Mouse (Mus musculus) spleen, adult 12 weeks (tissue): ENCODE measurements around the gene Acat3.
"Not testable (repeated sequence)": the region's sequence is repeated elsewhere in the genome, so short reads cannot be mapped to it uniquely, and the experiment has no call there.

Source experiments
- DNase-seq: peaks from one replicate; pipeline ENCODE4 v3.0.0; 2022; ENCODE audit warnings: low spot score

Acat3 gene

DNA sequence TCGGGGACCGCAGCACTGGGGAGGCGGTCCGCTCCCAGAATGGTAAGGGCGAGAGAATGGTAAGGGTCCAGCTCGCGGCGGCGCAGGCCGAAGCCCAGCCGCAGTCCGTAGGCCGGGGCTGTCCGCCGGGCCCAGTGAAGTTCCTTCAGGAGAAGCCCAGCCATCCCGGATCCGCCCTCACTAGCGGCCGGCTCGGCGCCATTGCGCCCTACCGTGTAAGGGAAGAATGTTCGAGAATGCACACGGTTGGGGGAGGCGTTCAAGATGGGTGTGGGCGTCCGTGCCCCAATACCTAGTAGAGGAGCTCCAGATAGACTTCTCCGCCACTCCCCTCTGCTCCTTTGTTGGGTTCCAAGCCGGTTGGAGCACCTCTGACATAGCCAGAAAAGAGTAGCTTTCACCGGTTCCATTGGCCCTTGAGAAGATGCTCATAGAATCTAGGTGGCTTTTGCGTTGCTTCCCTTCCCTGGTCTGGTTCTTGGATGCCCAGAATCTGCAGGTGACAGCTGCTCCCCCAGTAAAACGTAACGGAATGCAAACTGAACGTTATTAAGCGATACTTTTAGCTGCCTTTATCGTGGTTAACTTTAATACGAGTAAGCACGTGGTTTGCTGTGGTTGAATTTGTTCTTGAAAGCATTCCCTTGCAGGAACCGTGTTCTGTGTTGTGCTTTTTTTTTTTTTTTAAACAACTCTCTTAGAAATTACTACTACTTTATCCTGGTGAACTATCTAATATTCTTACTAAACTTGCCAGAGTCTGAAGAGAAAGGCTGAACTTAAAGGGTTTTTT, 23.6 kb downstream of the Acat3 start:
- peak; percentile 67 for DNase-seq

GRCm38 (mm10) chr17:12915881-12916583, 24.4 kb downstream of the Acat3 start, which contains the start of gene Mrpl18:
TSS of gene Mrpl18 (minus strand) at chr17:12916345.
- DNase-seq: peak; percentile 95

DNA sequence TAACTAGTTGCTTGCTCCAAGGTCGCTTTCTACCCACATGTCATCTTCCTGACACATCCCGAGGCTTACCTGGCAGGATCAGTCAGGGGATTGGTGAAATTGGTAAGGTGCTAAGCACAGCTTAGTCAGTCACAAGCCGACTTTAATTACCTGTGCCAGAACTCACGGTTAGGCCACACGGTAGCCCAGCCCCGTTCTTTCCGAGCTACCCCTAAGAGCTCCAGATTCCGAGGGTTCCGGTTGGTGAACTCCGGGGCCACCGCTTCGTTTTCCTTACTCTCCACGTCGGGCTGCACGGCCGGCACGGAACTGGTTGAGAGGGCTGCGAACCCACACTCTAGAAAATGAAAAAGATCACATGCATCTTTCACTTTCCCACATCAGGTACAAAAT, 24.9 kb downstream of the Acat3 start, which contains the start of gene Tcp1:
Tcp1 (plus strand) TSS at position 214 of the 393 bp plus-strand sequence.
- no peak for DNase-seq

- DNase-seq: no peak
These were observed 30.0 kb downstream of the Acat3 start for GRCm38 (mm10) chr17:12910391-12910790.

GRCm38 (mm10) chr17:12909361-12910280, 30.8 kb downstream of the Acat3 start, which contains the start of gene Pnldc1:
TSS of gene Pnldc1 (minus strand) at chr17:12910230.
- no peak for DNase-seq

- DNase-seq: no peak
These were observed 34.0 kb downstream of the Acat3 start for GRCm38 (mm10) chr17:12906436-12906835.

GRCm38 (mm10) chr17:12905810-12906209, 34.6 kb downstream of the Acat3 start:
- DNase-seq: no peak

GRCm38 (mm10) chr17:12904349-12904748, 36.1 kb downstream of the Acat3 start:
- DNase-seq: no peak

- no peak for DNase-seq
These were observed 36.7 kb downstream of the Acat3 start for GRCm38 (mm10) chr17:12903372-12904333.

- no peak for DNase-seq
These were observed 38.1 kb downstream of the Acat3 start for GRCm38 (mm10) chr17:12902291-12902690.

DNA sequence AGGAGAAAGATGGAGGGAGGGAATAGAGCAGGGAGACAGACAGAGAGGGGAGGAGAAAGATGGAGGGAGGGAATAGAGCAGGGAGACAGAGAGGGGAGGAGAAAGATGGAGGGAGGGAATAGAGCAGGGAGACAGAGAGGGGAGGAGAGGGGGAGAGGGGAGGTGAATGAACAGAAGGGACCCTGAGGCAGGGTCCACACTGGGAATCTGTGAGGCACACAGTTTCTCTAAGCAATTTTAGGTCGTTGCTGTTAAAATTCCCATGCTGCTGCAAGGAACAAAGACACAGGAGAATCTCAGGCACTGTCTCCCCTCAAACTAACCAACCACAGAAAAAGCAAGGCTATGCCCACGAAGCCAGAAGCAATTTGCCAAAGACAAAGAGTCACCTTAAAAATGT, 41.8 kb downstream of the Acat3 start:
- not testable (repeated sequence) for DNase-seq

- DNase-seq: no peak
These were observed 42.7 kb downstream of the Acat3 start for GRCm38 (mm10) chr17:12897674-12898073.

DNA sequence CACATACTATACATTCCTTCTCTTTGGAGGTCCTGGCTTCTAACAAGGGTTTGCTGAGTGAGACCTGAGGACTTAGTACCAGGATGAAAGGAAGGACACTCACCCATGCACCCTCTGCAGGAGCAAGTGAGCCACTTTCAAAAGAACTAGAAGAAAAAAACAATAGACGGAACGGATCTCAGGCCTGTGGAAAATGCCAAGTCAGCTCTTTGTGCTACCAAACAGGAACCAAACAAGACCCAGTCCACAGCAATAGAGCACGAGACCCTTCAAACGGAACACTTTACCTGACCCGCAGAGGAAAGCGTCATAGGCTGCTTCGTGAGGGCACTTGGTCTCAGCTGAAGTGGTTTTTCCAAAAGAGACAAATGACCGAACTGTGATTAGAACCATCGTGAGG, 48.4 kb downstream of the Acat3 start:
- no peak for DNase-seq

DNA sequence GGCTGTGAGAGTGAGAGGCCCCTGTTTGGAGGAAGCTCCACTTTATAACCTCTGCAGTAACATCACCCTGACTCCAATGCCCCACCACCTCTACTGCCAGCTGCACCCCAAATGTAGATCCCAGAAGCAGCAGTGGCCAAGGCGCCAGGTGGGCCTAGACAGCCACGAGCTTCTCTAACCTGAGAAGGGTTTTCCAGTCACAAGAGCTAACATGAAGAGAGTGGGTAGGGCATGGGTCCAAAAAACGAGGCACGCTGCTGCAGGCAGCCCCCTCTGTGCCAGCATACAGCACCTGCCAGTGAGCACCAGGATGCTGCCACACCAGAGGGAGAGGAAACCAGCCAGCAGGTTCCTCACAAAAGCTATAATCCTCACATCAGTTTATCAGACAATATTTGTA, 49.3 kb downstream of the Acat3 start:
- DNase-seq: no peak

DNA sequence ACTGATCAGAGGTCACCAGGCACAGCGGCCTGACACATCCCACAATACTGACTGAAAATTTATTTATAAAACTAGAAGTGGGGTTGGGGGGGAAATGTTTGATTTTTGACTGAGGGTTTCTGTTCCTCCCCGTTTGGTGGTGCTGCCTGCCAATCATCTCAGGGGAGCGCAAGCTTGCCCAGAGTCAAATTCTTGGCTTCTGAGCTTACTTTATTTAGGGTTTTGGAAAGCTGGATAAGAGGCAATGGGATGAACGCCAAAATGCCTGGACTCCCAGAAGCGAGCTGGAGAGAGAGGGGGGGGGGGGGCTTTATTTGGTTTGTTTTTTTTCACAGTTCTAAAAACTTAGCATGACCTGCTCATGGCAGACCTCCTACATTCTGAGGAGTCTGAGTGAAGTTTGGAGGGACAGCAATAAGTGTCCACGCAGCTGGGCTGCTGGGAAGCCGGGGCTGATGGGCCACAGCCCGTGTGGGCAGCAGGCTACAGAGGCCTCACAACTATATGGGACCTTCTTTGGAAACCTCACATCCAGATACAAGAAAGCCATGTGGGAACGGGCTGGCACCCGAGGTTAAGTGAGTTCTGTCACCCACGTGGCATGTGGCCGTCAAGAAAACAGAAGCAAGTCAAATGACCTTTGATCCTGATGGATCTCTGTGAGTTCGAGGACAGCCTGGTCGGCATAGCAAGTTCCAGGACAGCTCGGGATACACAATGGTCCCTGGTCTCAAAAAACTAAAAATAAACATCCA, 53.2 kb downstream of the Acat3 start:
- DNase-seq: no peak

GRCm38 (mm10) chr17:12886620-12887019, 53.8 kb downstream of the Acat3 start:
- DNase-seq: no peak

GRCm38 (mm10) chr17:12881216-12881615, 59.2 kb downstream of the Acat3 start:
- no peak for DNase-seq

DNA sequence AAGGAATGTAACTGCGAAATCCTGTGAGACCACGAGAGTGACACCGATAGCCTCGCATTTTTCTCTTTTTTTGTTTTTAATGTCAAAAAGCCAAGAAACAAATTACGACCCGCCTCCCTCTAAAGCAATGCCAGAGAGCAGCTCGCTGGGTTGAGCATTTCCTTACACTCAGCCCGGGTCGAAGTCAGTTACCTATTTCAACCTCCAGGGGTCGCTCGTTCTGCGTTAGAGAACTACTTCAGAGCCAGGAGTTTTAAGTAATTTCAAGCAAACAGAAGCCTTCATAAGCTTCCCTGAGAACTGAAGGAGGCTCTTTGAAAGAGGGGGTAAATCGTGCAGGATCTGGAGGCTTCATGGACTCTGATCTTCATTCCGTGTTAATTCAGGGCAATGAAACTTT, 60.2 kb downstream of the Acat3 start:
- peak; percentile 46 for DNase-seq

- no peak for DNase-seq
These were observed 64.7 kb downstream of the Acat3 start, which contains the start of gene Mrgprh for GRCm38 (mm10) chr17:12875734-12876133. TSS of gene Mrgprh (plus strand) at chr17:12876034.
